Mouse (Mus musculus) megakaryocyte, embryonic 14.5 days (primary cell): ENCODE data around the gene Fbxo48. TPM values are rescaled to one million over a fixed set of nuclear protein-coding genes. Genes with fewer than 3 reads are reported as not detected.

Source experiments
- H3K27me3 ChIP-seq: replicated peaks from 2 replicates; pipeline ENCODE3; 2012; ENCODE audit warnings: inconsistent platforms
- H3K36me3 ChIP-seq: replicated peaks from 2 replicates; pipeline ENCODE3; 2012; ENCODE audit warnings: low read length, inconsistent platforms, mixed read lengths
- H3K4me1 ChIP-seq: 2 replicates; pipeline ENCODE4 v1.6.1; 2012; ENCODE audit warnings: inconsistent platforms
- H3K4me3 ChIP-seq: replicated peaks from 2 replicates; pipeline ENCODE3; 2012; ENCODE audit warnings: moderate library complexity, mild to moderate bottlenecking, inconsistent platforms
- H3K9me3 ChIP-seq: 2 replicates; pipeline ENCODE4 v1.6.1; 2012; ENCODE audit warnings: inconsistent platforms
- FLI1 ChIP-seq: IDR thresholded peaks from 2 replicates; pipeline ENCODE4 v1.6.1; 2012; ENCODE audit warnings: low read length, inconsistent platforms, mixed read lengths
- GATA1 ChIP-seq: IDR thresholded peaks from 3 replicates; pipeline ENCODE4 v1.6.1; 2012; ENCODE audit warnings: mixed read lengths, low read length, inconsistent platforms, borderline replicate concordance
- polyA plus RNA-seq: library from polyadenylated mRNA; stranded (reverse); fragments of >175 nt; gene quantifications from 2 replicates; pipeline ENCODE4 v1.2.3, GENCODE M21; 2012; ENCODE audit warnings: low replicate concordance; ENCODE audit not compliant: insufficient read depth

Fbxo48 gene
- polyA plus RNA-seq, 1 experiment, result not detected

- Histone ChIP-seq H3K4me1 (peaks cover 5% of the 10 kb centered on the region), H3K27me3 (no peaks in the 10 kb centered on the region), H3K4me3 (no peak overlapping the region), H3K9me3 (no peaks in the 10 kb centered on the region), H3K36me3 (peaks cover 4% of the 10 kb centered on the region)
- TF ChIP-seq FLI1, result no peak
These were observed 15.5 kb upstream of the Fbxo48 start for GRCm38 (mm10) chr11:16935577-16936236.

- H3K9me3 ChIP-seq, result no peaks in the 10 kb centered on the region
- no peak overlapping the region for H3K4me3 ChIP-seq
- peaks cover 4% of the 10 kb centered on the region for H3K36me3 ChIP-seq
- peaks cover 25% of the 10 kb centered on the region for H3K4me1 ChIP-seq
- no peak for TF ChIP-seq FLI1
- TF ChIP-seq GATA1, result no peak
- no peaks in the 10 kb centered on the region for H3K27me3 ChIP-seq
These were observed 9.9 kb upstream of the Fbxo48 start for GRCm38 (mm10) chr11:16941103-16941793.

GRCm38 (mm10) chr11:16941973-16942452 lies 9.2 kb upstream of the Fbxo48 start:
- Histone ChIP-seq H3K36me3 (peaks cover 4% of the 10 kb centered on the region), H3K27me3 (no peaks in the 10 kb centered on the region), H3K9me3 (no peaks in the 10 kb centered on the region), H3K4me1 (peaks cover 30% of the 10 kb centered on the region), H3K4me3 (no peak overlapping the region)
- TF ChIP-seq FLI1, result no peak
- no peak for TF ChIP-seq GATA1

GRCm38 (mm10) chr11:16943016-16943415 lies 8.2 kb upstream of the Fbxo48 start:
- Histone ChIP-seq H3K4me1 (peaks cover 30% of the 10 kb centered on the region), H3K36me3 (peaks cover 4% of the 10 kb centered on the region)
- TF ChIP-seq GATA1 (no peak), FLI1 (no peak)

GRCm38 (mm10) chr11:16948756-16949155 lies 2.4 kb upstream of the Fbxo48 start:
- Histone ChIP-seq H3K27me3 (no peaks in the 10 kb centered on the region), H3K4me3 (peak overlapping the region; percentile 70), H3K9me3 (no peaks in the 10 kb centered on the region), H3K36me3 (peaks cover 8% of the 10 kb centered on the region), H3K4me1 (peaks cover 71% of the 10 kb centered on the region)
- TF ChIP-seq FLI1 (no peak), GATA1 (no peak)

More at GRCm38 (mm10) chr11:16943016-16943415, 8.2 kb upstream of the Fbxo48 start:
- no peak overlapping the region for H3K4me3 ChIP-seq
- no peaks in the 10 kb centered on the region for H3K27me3 ChIP-seq
- no peaks in the 10 kb centered on the region for H3K9me3 ChIP-seq

- no peaks in the 10 kb centered on the region for H3K27me3 ChIP-seq
- no peak for TF ChIP-seq FLI1
- no peak for TF ChIP-seq GATA1
- peaks cover 68% of the 10 kb centered on the region for H3K4me1 ChIP-seq
- peak overlapping the region; percentile 100 for H3K4me3 ChIP-seq
- no peaks in the 10 kb centered on the region for H3K9me3 ChIP-seq
- peaks cover 12% of the 10 kb centered on the region for H3K36me3 ChIP-seq
These were observed 774 bp upstream of the Fbxo48 start for GRCm38 (mm10) chr11:16950226-16950975.

GRCm38 (mm10) chr11:16951761-16952010 lies 511 bp downstream of the Fbxo48 start:
- H3K9me3 ChIP-seq, result no peaks in the 10 kb centered on the region
- peak overlapping the region; percentile 100 for H3K4me3 ChIP-seq
- no peak for TF ChIP-seq FLI1
- TF ChIP-seq GATA1, result no peak
- H3K36me3 ChIP-seq, result peaks cover 13% of the 10 kb centered on the region
- H3K4me1 ChIP-seq, result peaks cover 69% of the 10 kb centered on the region
- no peaks in the 10 kb centered on the region for H3K27me3 ChIP-seq

GRCm38 (mm10) chr11:16956115-16956862 lies 5.1 kb downstream of the Fbxo48 start:
- no peak for TF ChIP-seq FLI1
- Histone ChIP-seq H3K4me3 (no peak overlapping the region), H3K4me1 (peaks cover 55% of the 10 kb centered on the region), H3K27me3 (no peaks in the 10 kb centered on the region), H3K9me3 (no peaks in the 10 kb centered on the region), H3K36me3 (peaks cover 14% of the 10 kb centered on the region)

GRCm38 (mm10) chr11:16957030-16957429 lies 5.9 kb downstream of the Fbxo48 start:
- Histone ChIP-seq H3K9me3 (no peaks in the 10 kb centered on the region), H3K4me3 (no peak overlapping the region), H3K4me1 (peaks cover 48% of the 10 kb centered on the region), H3K27me3 (no peaks in the 10 kb centered on the region), H3K36me3 (peaks cover 14% of the 10 kb centered on the region)
- TF ChIP-seq GATA1 (no peak), FLI1 (no peak)

GRCm38 (mm10) chr11:16958520-16958919 lies 7.3 kb downstream of the Fbxo48 start:
- H3K36me3 ChIP-seq, result peaks cover 8% of the 10 kb centered on the region
- no peaks in the 10 kb centered on the region for H3K27me3 ChIP-seq
- H3K4me3 ChIP-seq, result no peak overlapping the region
- H3K9me3 ChIP-seq, result no peaks in the 10 kb centered on the region
- peaks cover 35% of the 10 kb centered on the region for H3K4me1 ChIP-seq
- no peak for TF ChIP-seq GATA1
- TF ChIP-seq FLI1, result no peak
